Mouse (Mus musculus) liver, embryonic 13.5 days (tissue): ENCODE measurements at regions not wholly inside any gene's neighbourhood (a gene's known extent, or its start where the extent isn't known, plus 50 kb on each side); places are given as distances from the start of the nearest gene placed in this dataset.

Source experiments
- ATAC-seq: fragments of 200-750 bp; cut with Nextera tagmentation; 2 replicates; pipeline ENCODE4 v1.8.0; 2017; ENCODE audit warnings: low read depth, mild to moderate bottlenecking, moderate number of reproducible peaks, moderate library complexity
- DNase-seq: peaks from one replicate; pipeline ENCODE4 v3.0.0; 2022
- H3K27ac ChIP-seq: fragments of 300-500 bp; sonication (generic); 2 replicates; pipeline ENCODE4 v1.5.1; 2015; ENCODE audit warnings: moderate library complexity, mild to moderate bottlenecking, inconsistent platforms
- H3K27me3 ChIP-seq: fragments of 300-500 bp; sonication (generic); 2 replicates; pipeline ENCODE4 v1.6.1; 2015; ENCODE audit warnings: mild to moderate bottlenecking, inconsistent platforms
- H3K36me3 ChIP-seq: fragments of 300-500 bp; sonication (generic); 2 replicates; pipeline ENCODE4 v1.6.1; 2015; ENCODE audit warnings: mild to moderate bottlenecking, inconsistent platforms
- H3K4me1 ChIP-seq: fragments of 300-500 bp; sonication (generic); replicated peaks from 2 replicates; pipeline ENCODE4 v1.6.1; 2015; ENCODE audit warnings: inconsistent platforms
- H3K4me2 ChIP-seq: fragments of 300-500 bp; sonication (generic); 2 replicates; pipeline ENCODE4 v1.6.1; 2015; ENCODE audit warnings: inconsistent platforms, mild to moderate bottlenecking, moderate library complexity
- H3K4me3 ChIP-seq: fragments of 300-500 bp; sonication (generic); replicated peaks from 2 replicates; pipeline ENCODE4 v1.5.1; 2015; ENCODE audit warnings: mild to moderate bottlenecking, inconsistent platforms
- H3K9ac ChIP-seq: fragments of 300-500 bp; sonication (generic); 2 replicates; pipeline ENCODE4 v1.6.1; 2015; ENCODE audit warnings: mild to moderate bottlenecking, inconsistent platforms
- H3K9me3 ChIP-seq: fragments of 300-500 bp; sonication (generic); replicated peaks from 2 replicates; pipeline ENCODE4 v1.6.1; 2016; ENCODE audit warnings: inconsistent platforms
- WGBS: fragments of 180-500 bp; shearing (Covaris S2); methylation state at CpG from one replicate; pipeline ENCODE4 v1.1.7; 2015; ENCODE audit not compliant: insufficient replicate concordance; 5-methylcytosine and 5-hydroxymethylcytosine counted together

- no peak overlapping the region for H3K9ac ChIP-seq
- DNase-seq (no peak), ATAC-seq (no peak)
- H3K27ac ChIP-seq: no peak overlapping the region
- no peaks in the 10 kb centered on the region for H3K36me3 ChIP-seq
- no peak overlapping the region for H3K4me3 ChIP-seq
- no peak overlapping the region for H3K4me2 ChIP-seq
- WGBS: 51% methylated on average over 4 of the region's 4 CpGs
- no peaks in the 10 kb centered on the region for H3K4me1 ChIP-seq
- no peaks in the 10 kb centered on the region for H3K9me3 ChIP-seq
- no peaks in the 10 kb centered on the region for H3K27me3 ChIP-seq
These were observed 2126.3 kb upstream of the Lrrc6 start for GRCm38 (mm10) chr15:68626976-68627375.

DNA sequence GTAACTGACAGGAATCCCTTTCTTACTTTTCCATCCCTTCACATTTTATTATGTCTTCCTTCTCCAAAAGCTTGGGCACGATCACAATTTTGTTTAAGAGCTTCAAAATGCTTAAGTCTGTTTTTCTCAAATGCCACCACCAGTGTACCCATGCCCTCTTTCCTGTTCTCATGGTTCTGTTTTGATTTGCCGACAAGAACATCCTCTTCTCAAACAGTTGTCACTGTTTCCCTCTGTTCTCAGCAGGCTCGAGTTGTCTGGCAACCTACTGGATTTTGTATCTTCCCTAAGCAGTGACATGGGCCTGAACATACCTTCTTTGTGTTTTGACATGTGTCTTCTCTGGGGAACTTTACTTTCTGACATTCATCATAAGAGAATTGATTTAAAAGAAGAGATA lies 2124.1 kb upstream of the Lrrc6 start:
- DNase-seq (no peak), ATAC-seq (no peak)
- Histone ChIP-seq H3K9me3 (no peaks in the 10 kb centered on the region), H3K27ac (no peak overlapping the region), H3K4me3 (no peak overlapping the region), H3K9ac (no peak overlapping the region), H3K36me3 (no peaks in the 10 kb centered on the region), H3K4me1 (no peaks in the 10 kb centered on the region), H3K4me2 (no peak overlapping the region), H3K27me3 (no peaks in the 10 kb centered on the region)
- 37% methylated on average over 3 of the region's 3 CpGs for WGBS

- no peak overlapping the region for H3K4me3 ChIP-seq
- ATAC-seq (no peak), DNase-seq (no peak)
- no peaks in the 10 kb centered on the region for H3K27me3 ChIP-seq
- WGBS: 52% methylated on average over 6 of the region's 6 CpGs
- H3K36me3 ChIP-seq: no peaks in the 10 kb centered on the region
- H3K9me3 ChIP-seq: no peaks in the 10 kb centered on the region
- no peak overlapping the region for H3K9ac ChIP-seq
- no peak overlapping the region for H3K4me2 ChIP-seq
- no peak overlapping the region for H3K27ac ChIP-seq
- H3K4me1 ChIP-seq: no peaks in the 10 kb centered on the region
These were observed 2119.9 kb upstream of the Lrrc6 start for GRCm38 (mm10) chr15:68620417-68621214.

- DNase-seq: no peak
- H3K9me3 ChIP-seq: no peaks in the 10 kb centered on the region
- no peaks in the 10 kb centered on the region for H3K4me1 ChIP-seq
- H3K9ac ChIP-seq: no peak overlapping the region
- no peak overlapping the region for H3K27ac ChIP-seq
- no peak overlapping the region for H3K4me2 ChIP-seq
- no peak overlapping the region for H3K4me3 ChIP-seq
- no peaks in the 10 kb centered on the region for H3K27me3 ChIP-seq
- ATAC-seq: no peak
- no peaks in the 10 kb centered on the region for H3K36me3 ChIP-seq
- 51% methylated on average over 8 of the region's 8 CpGs for WGBS
These were observed 2105.5 kb upstream of the Lrrc6 start for GRCm38 (mm10) chr15:68606110-68606791.

DNA sequence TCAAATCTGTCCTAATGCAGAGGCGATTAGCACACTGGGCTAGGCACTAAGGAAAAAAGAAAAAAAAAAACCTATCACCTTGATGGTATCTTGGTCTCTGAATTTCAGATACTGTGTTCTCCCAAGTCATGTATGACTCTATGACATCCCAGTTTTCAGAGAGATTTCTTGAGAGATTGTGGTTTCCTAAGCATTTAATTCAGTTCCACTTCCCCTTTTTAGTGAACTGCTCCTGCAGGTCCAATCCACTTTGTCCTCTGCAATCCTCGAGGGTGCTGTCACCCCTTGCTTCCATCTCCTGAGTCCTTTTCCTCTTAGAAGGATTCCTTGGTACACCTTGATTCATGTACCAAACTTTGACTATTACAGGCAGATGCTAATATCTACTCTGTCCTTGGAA lies 2104.8 kb upstream of the Lrrc6 start:
- H3K36me3 ChIP-seq: no peaks in the 10 kb centered on the region
- WGBS: 27% methylated on average over 2 of the region's 2 CpGs
- no peak overlapping the region for H3K27ac ChIP-seq
- H3K4me1 ChIP-seq: no peaks in the 10 kb centered on the region
- no peak for ATAC-seq
- H3K27me3 ChIP-seq: no peaks in the 10 kb centered on the region
- no peaks in the 10 kb centered on the region for H3K9me3 ChIP-seq
- H3K4me3 ChIP-seq: no peak overlapping the region
- H3K9ac ChIP-seq: no peak overlapping the region
- no peak for DNase-seq
- H3K4me2 ChIP-seq: no peak overlapping the region

DNA sequence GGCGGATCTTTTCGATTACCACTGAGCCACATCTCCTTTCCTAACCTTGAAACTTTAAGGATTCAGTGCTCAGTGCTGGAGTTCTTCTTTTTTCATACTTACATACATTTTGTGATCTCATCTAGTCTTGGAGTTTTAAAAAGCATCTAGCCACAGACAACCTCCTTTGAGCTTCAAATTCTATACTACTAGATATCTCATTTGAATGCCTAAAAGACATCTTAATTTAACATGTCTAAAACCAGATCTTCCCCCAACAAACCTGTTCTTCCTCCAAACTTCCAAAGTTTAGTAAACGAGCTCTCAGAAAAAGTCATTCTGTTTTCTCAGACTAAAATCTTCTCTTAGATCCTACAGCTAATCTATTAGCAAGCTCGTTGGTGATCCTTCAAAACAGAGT lies 2081.5 kb upstream of the Lrrc6 start:
- DNase-seq (no peak), ATAC-seq (no peak)
- Histone ChIP-seq H3K9me3 (no peaks in the 10 kb centered on the region), H3K4me1 (no peaks in the 10 kb centered on the region), H3K4me3 (no peak overlapping the region), H3K27ac (no peak overlapping the region), H3K9ac (no peak overlapping the region), H3K27me3 (no peaks in the 10 kb centered on the region), H3K4me2 (no peak overlapping the region), H3K36me3 (no peaks in the 10 kb centered on the region)
- WGBS: 51% methylated on average over 4 of the region's 4 CpGs

DNA sequence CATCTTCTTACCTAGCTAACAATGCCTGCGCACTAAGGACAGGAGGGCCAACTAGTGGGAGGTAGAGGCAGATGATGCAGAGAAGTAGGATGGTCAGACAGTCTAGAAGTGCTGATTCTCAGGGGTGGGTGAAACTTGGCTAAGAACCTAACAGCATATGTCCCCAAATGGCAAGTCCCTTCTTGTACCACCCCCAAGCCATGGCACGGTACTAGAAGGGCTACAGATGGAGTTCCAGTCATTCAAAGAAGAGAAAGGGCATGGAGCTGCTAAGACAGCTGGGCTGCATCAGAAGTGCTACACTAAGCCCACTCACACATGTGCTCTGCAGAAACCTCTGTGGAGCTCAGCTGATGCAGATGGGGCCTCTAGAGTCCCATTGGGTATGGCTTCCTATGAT lies 2078.8 kb upstream of the Lrrc6 start:
- Histone ChIP-seq H3K4me2 (no peak overlapping the region), H3K36me3 (no peaks in the 10 kb centered on the region), H3K9ac (no peak overlapping the region), H3K27ac (no peak overlapping the region), H3K27me3 (no peaks in the 10 kb centered on the region), H3K9me3 (no peaks in the 10 kb centered on the region), H3K4me1 (no peaks in the 10 kb centered on the region), H3K4me3 (no peak overlapping the region)
- DNase-seq: no peak
- no peak for ATAC-seq
- WGBS: 67% methylated on average over 2 of the region's 2 CpGs

DNA sequence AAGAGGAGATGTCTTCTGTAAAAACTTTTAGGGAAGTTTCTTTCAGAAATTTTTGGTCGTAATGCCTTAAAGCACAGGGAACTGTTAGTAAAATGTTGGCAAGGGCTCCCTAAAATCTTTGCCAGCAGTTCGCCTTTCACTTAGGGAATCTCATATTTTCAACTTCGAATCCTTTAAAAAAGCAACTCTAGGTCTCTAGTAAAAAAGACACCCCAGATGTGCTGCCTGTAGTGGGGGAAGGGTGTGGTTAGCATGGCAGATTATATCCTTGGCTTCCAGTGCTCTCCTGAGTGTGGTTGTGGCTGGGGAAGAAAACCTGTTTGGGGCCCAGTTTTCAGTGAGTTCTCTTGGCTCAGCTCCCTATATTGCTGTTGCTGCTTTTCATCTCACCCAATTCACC lies 2059.9 kb upstream of the Lrrc6 start:
- ATAC-seq (no peak), DNase-seq (no peak)
- no peak overlapping the region for H3K4me2 ChIP-seq
- H3K9ac ChIP-seq: no peak overlapping the region
- no peak overlapping the region for H3K4me3 ChIP-seq
- H3K4me1 ChIP-seq: no peaks in the 10 kb centered on the region
- H3K36me3 ChIP-seq: no peaks in the 10 kb centered on the region
- no peaks in the 10 kb centered on the region for H3K27me3 ChIP-seq
- H3K9me3 ChIP-seq: no peaks in the 10 kb centered on the region
- H3K27ac ChIP-seq: no peak overlapping the region
- WGBS: 50% methylated on average over 3 of the region's 3 CpGs

- 57% methylated on average over 7 of the region's 7 CpGs for WGBS
- no peaks in the 10 kb centered on the region for H3K9me3 ChIP-seq
- H3K4me2 ChIP-seq: no peak overlapping the region
- DNase-seq: no peak
- ATAC-seq: no peak
- H3K4me1 ChIP-seq: no peaks in the 10 kb centered on the region
- H3K36me3 ChIP-seq: no peaks in the 10 kb centered on the region
- no peak overlapping the region for H3K27ac ChIP-seq
- H3K27me3 ChIP-seq: no peaks in the 10 kb centered on the region
- no peak overlapping the region for H3K4me3 ChIP-seq
- H3K9ac ChIP-seq: no peak overlapping the region
These were observed 2055.4 kb upstream of the Lrrc6 start for GRCm38 (mm10) chr15:68556133-68556532.

DNA sequence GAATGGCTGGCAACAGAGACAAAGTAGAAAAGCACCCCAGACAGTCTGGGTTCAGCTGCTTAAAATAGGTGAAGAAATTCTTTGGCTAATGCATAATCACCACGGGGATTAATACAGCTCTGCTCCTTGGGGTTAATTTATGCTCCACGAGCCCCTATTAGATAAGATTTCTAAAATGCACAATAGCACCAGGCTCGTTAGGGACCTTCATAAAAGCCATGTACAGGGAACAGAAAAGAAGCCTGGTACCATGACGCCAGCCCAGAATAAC lies 2035.3 kb upstream of the Lrrc6 start:
- no peak for DNase-seq
- H3K27ac ChIP-seq: no peak overlapping the region
- H3K4me2 ChIP-seq: no peak overlapping the region
- H3K36me3 ChIP-seq: no peaks in the 10 kb centered on the region
- WGBS: 61% methylated on average over 4 of the region's 4 CpGs
- no peak for ATAC-seq
- H3K4me1 ChIP-seq: no peaks in the 10 kb centered on the region
- no peaks in the 10 kb centered on the region for H3K9me3 ChIP-seq
- no peak overlapping the region for H3K9ac ChIP-seq
- H3K4me3 ChIP-seq: no peak overlapping the region
- no peaks in the 10 kb centered on the region for H3K27me3 ChIP-seq

DNA sequence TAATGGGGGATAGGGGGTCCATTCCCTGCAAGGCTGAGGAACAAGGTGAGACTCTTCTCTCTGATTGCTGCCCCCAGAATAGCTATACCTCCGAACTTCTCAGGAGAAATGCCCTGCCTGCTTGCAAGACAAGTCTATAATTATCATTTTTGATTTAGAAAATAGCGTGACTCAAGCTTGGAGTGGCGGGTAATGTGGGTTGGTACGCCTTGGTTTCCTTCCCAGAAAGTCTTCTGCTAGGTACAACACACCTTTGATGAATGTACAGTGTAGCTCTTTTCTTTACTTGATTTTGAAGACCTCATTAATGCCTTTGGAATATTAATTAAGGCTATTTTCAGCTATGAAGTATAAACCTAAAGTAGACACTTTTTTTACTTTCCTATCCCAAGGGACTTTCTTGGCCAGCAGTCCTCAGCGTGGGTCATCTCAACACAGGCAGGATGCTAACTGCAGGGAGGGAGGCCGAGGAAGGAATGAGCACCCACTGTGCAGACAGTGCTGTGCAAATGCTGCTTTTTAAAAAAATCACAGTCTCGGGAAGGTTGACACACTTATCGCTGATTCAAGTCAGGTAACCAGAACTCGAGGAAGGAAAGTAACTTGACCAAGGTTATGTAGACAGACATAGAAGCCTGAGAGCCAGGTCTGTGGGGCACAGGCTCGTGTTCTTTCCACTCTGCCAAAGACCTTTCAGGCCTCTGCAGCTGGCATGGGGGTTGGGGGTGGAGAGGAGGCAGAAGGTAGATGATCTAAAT lies 2034.8 kb upstream of the Lrrc6 start:
- Histone ChIP-seq H3K27me3 (no peaks in the 10 kb centered on the region), H3K9ac (no peak overlapping the region), H3K9me3 (no peaks in the 10 kb centered on the region), H3K4me3 (no peak overlapping the region), H3K4me1 (no peaks in the 10 kb centered on the region), H3K4me2 (no peak overlapping the region), H3K27ac (no peak overlapping the region), H3K36me3 (no peaks in the 10 kb centered on the region)
- WGBS: 56% methylated on average over 10 of the region's 10 CpGs
- DNase-seq (no peak), ATAC-seq (no peak)
